Mouse (Mus musculus) forebrain, embryonic 12.5 days (tissue): ENCODE measurements around the gene Vegfa. TPM values are rescaled to one million over a fixed set of nuclear protein-coding genes. Genes with fewer than 3 reads are reported as not detected.
A peak's percentile ranks its signal among the peaks of the same experiment; 100 is the strongest.

Experiments used
- ATAC-seq: fragments of 200-750 bp; cut with Nextera tagmentation; 2 replicates; pipeline ENCODE4 v1.8.0; 2017; ENCODE audit warnings: moderate TSS enrichment; ENCODE audit not compliant: low FRiP score
- H3K27ac ChIP-seq: fragments of 300-500 bp; sonication (generic); 2 replicates; pipeline ENCODE4 v1.5.1; 2016; ENCODE audit warnings: mild to moderate bottlenecking
- H3K27me3 ChIP-seq: fragments of 300-500 bp; sonication (generic); 2 replicates; pipeline ENCODE4 v1.6.1; 2016; ENCODE audit warnings: mild to moderate bottlenecking
- H3K36me3 ChIP-seq: fragments of 300-500 bp; sonication (generic); replicated peaks from 2 replicates; pipeline ENCODE4 v1.6.1; 2016; ENCODE audit warnings: mild to moderate bottlenecking
- H3K4me1 ChIP-seq: fragments of 300-500 bp; sonication (generic); 2 replicates; pipeline ENCODE4 v1.6.1; 2016
- H3K4me2 ChIP-seq: fragments of 300-500 bp; sonication (generic); 2 replicates; pipeline ENCODE4 v1.6.1; 2016; ENCODE audit warnings: mild to moderate bottlenecking, moderate library complexity
- H3K4me3 ChIP-seq: fragments of 300-500 bp; sonication (generic); replicated peaks from 2 replicates; pipeline ENCODE4 v1.5.1; 2016; ENCODE audit warnings: mild to moderate bottlenecking
- H3K9ac ChIP-seq: fragments of 300-500 bp; sonication (generic); 2 replicates; pipeline ENCODE4 v1.6.1; 2016; ENCODE audit warnings: mild to moderate bottlenecking
- H3K9me3 ChIP-seq: fragments of 300-500 bp; sonication (generic); 2 replicates; pipeline ENCODE4 v1.6.1; 2016
- WGBS: fragments of 180-500 bp; shearing (Covaris S2); methylation state at CpG from one replicate; pipeline ENCODE4 v1.1.7; 2016; 5-methylcytosine and 5-hydroxymethylcytosine counted together
- polyA plus RNA-seq: library from polyadenylated mRNA; unstranded; fragments of >200 nt; fragmentation: Nextera tagmentation; extraction: Ambion mirVana; gene quantifications from 2 replicates; pipeline ENCODE4 v1.2.1, GENCODE M21; 2016

Gene Vegfa
- polyA plus RNA-seq, 1 experiment from 2014 or later = 4.1 TPM

DNA sequence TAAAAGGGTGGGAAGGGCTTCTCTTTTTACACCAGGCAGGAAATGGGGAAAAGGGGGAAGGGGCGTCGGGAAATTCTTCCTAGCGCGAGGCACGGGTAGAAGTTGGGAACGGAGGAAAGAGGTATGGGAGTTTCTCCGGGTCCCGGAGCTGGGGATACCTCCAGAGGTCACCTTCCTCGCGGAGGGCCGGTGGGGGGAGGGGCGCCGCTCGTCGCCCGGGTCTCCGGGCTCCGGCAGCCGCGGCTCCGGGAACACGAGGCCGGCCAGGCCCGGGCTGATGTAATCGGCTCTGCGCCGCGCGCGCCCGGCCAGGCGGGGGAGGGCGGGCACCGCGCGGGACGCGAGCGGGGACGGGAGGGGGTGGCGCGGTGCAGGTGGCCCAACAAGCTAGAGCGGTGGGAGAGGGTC is 1.8 kb downstream of the Vegfa start:
- peak overlapping the region; percentile 86 for H3K4me2 ChIP-seq
- ATAC-seq = peak; percentile 19; the same call in 1 of the 2 replicates
- peak overlapping the region; percentile 88 for H3K4me3 ChIP-seq
- no peaks in the 10 kb centered on the region for H3K9me3 ChIP-seq
- H3K36me3 ChIP-seq = peaks cover 6% of the 10 kb centered on the region
- under 1% methylated on average over 42 of the region's 43 CpGs for WGBS
- peak overlapping the region; percentile 94 for H3K9ac ChIP-seq
- H3K4me1 ChIP-seq = peaks cover 56% of the 10 kb centered on the region
- H3K27me3 ChIP-seq = peaks cover 4% of the 10 kb centered on the region; the same call in 1 of the 2 replicates
- H3K27ac ChIP-seq = peak overlapping the region; percentile 92

GRCm38 (mm10) chr17:46029554-46030207 is 2.5 kb downstream of the Vegfa start:
- Histone ChIP-seq H3K4me2 (peak overlapping the region; percentile 86), H3K36me3 (peaks cover 13% of the 10 kb centered on the region), H3K27ac (peak overlapping the region; percentile 92), H3K9me3 (no peaks in the 10 kb centered on the region), H3K4me1 (peaks cover 56% of the 10 kb centered on the region), H3K9ac (peak overlapping the region; percentile 94), H3K4me3 (peak overlapping the region; percentile 88), H3K27me3 (peaks cover 4% of the 10 kb centered on the region; the same call in 1 of the 2 replicates)
- no peak for ATAC-seq
- 13% methylated on average over 6 of the region's 7 CpGs for WGBS

DNA sequence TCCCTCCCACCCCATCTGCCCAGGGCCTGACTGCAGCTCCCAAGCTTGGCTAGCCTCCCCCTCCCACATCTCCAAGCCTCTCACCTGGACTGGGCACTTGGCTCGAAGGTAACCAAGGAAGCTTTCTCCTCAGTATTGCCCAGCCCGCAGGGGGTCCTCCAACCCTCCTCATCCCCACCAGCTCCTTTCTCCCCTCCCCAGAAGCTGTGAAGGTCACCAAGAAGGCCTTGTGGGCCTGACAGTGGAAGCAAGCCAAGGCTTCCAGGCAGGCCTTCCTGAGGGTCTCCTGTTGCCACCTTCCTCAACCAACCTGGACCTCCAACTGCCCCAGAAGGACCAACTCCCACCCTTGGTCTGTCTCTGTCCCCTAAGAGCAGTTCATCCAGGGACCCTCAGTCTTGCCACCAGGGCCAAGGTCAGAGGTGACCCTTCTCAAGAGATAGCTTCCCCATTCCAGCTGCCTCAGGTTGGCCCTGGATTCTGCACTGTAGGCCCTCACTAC is 3.1 kb downstream of the Vegfa start:
- H3K27ac ChIP-seq = no peak overlapping the region
- H3K4me3 ChIP-seq = peak overlapping the region; percentile 88
- peak overlapping the region; percentile 94 for H3K9ac ChIP-seq
- peaks cover 19% of the 10 kb centered on the region for H3K36me3 ChIP-seq
- H3K4me2 ChIP-seq = peak overlapping the region; percentile 86
- WGBS = 56% methylated on average over 2 of the region's 2 CpGs
- H3K27me3 ChIP-seq = peaks cover 4% of the 10 kb centered on the region; the same call in 1 of the 2 replicates
- H3K4me1 ChIP-seq = peaks cover 56% of the 10 kb centered on the region
- ATAC-seq = no peak
- no peaks in the 10 kb centered on the region for H3K9me3 ChIP-seq

GRCm38 (mm10) chr17:46028210-46029051 is 3.7 kb downstream of the Vegfa start:
- H3K9ac ChIP-seq = peak overlapping the region; percentile 94
- peak overlapping the region; percentile 86 for H3K4me2 ChIP-seq
- ATAC-seq = no peak
- no peaks in the 10 kb centered on the region for H3K9me3 ChIP-seq
- H3K4me1 ChIP-seq = peaks cover 51% of the 10 kb centered on the region
- peaks cover 25% of the 10 kb centered on the region for H3K36me3 ChIP-seq
- peak overlapping the region; percentile 88 for H3K4me3 ChIP-seq
- 31% methylated on average over 15 of the region's 15 CpGs for WGBS
- H3K27ac ChIP-seq = peak overlapping the region; percentile 80
- H3K27me3 ChIP-seq = no peaks in the 10 kb centered on the region; the same call in 1 of the 2 replicates

GRCm38 (mm10) chr17:46027066-46027917 is 4.9 kb downstream of the Vegfa start:
- peak; percentile 45 for ATAC-seq
- 12% methylated on average over 16 of the region's 16 CpGs for WGBS
- no peaks in the 10 kb centered on the region for H3K9me3 ChIP-seq
- H3K9ac ChIP-seq = peak overlapping the region; percentile 94
- peak overlapping the region; percentile 86 for H3K4me2 ChIP-seq
- H3K4me1 ChIP-seq = peaks cover 42% of the 10 kb centered on the region
- peak overlapping the region; percentile 88 for H3K4me3 ChIP-seq
- H3K27me3 ChIP-seq = no peaks in the 10 kb centered on the region
- H3K27ac ChIP-seq = peak overlapping the region; percentile 80
- H3K36me3 ChIP-seq = peaks cover 36% of the 10 kb centered on the region

DNA sequence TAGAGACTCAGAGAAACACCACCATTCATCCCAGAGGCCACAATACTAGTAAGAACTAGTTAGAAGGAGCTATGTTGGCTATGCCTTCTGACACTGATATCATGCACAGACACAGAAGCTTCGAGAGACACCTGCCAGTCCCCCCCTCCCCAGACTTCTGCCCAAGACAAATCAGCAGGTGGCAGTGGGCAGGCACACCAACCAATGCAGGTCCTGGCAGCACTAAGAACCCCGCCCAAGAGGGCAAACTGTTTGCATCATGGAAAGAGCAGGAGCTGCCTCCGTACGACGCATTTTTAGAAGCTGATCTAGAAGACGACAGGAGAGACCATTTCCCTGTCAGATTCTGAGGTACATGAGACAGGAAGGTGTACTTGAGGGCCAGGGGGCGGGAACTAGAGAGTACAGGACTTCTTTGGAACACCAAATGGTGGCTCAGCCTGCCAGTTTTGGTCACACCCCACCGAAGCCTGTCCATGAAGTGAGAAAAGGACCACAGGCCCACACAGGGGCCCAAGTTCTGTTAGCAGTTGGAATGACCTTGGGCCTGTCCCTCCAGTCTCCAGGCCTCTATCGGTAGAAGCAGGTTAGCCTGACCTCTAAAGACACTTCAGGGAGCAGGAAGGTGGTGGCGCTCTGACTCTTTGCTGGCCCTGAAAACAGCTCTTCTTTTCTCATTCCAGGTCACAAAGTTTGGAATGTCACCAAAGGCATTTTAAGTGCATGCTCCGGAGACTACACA is 6.1 kb downstream of the Vegfa start:
- Histone ChIP-seq H3K4me3 (no peak overlapping the region), H3K4me1 (peaks cover 40% of the 10 kb centered on the region), H3K4me2 (no peak overlapping the region), H3K36me3 (peaks cover 48% of the 10 kb centered on the region), H3K27ac (no peak overlapping the region), H3K9me3 (no peaks in the 10 kb centered on the region), H3K27me3 (no peaks in the 10 kb centered on the region), H3K9ac (no peak overlapping the region)
- no peak for ATAC-seq
- 90% methylated on average over 11 of the region's 11 CpGs for WGBS

DNA sequence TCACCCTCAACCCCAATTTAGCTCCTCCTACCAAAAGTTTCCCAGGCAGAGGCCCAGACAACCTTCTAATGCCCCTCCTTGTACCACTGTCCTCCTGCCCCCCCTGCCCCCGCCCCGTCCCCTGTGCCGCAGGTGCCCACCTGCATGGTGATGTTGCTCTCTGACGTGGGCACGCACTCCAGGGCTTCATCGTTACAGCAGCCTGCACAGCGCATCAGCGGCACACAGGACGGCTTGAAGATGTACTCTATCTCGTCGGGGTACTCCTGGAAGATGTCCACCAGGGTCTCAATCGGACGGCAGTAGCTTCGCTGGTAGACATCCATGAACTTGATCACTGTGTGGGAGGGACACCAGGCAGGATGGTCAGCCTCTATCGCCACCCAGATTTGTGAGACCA is 7.0 kb downstream of the Vegfa start:
- Histone ChIP-seq H3K4me3 (no peak overlapping the region), H3K27ac (no peak overlapping the region), H3K9ac (no peak overlapping the region), H3K4me1 (peaks cover 40% of the 10 kb centered on the region), H3K27me3 (no peaks in the 10 kb centered on the region), H3K9me3 (no peaks in the 10 kb centered on the region), H3K36me3 (peaks cover 57% of the 10 kb centered on the region), H3K4me2 (no peak overlapping the region)
- ATAC-seq = no peak
- WGBS = 94% methylated on average over 15 of the region's 15 CpGs

DNA sequence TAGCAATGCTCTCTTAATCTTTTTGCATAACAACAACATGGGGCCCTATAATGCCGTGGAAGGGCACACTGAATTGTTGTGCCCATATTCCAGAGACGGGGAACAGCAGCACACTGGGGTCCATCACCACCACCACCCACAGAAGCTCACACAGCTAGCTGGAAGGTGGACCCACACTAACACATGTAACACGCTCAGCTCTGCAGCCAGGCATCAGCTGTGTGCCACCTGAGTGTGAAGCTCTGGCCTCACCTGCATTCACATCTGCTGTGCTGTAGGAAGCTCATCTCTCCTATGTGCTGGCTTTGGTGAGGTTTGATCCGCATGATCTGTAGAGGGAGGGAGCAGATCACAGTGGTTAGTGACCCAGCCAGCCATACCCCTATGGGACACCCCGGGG is 8.0 kb downstream of the Vegfa start:
- peaks cover 33% of the 10 kb centered on the region for H3K4me1 ChIP-seq
- no peaks in the 10 kb centered on the region for H3K9me3 ChIP-seq
- no peak overlapping the region for H3K27ac ChIP-seq
- peaks cover 67% of the 10 kb centered on the region for H3K36me3 ChIP-seq
- WGBS = 91% methylated on average over 5 of the region's 5 CpGs
- no peaks in the 10 kb centered on the region for H3K27me3 ChIP-seq
- no peak overlapping the region for H3K4me3 ChIP-seq
- no peak for ATAC-seq
- H3K4me2 ChIP-seq = no peak overlapping the region
- no peak overlapping the region for H3K9ac ChIP-seq

- no peak for ATAC-seq
- WGBS = 92% methylated on average over 8 of the region's 8 CpGs
- no peak overlapping the region for H3K4me3 ChIP-seq
- no peaks in the 10 kb centered on the region for H3K27me3 ChIP-seq
- peaks cover 27% of the 10 kb centered on the region for H3K4me1 ChIP-seq
- H3K4me2 ChIP-seq = no peak overlapping the region
- no peak overlapping the region for H3K27ac ChIP-seq
- no peak overlapping the region for H3K9ac ChIP-seq
- no peaks in the 10 kb centered on the region for H3K9me3 ChIP-seq
- peaks cover 73% of the 10 kb centered on the region for H3K36me3 ChIP-seq
These were observed 8.6 kb downstream of the Vegfa start for GRCm38 (mm10) chr17:46023572-46023971.

- Histone ChIP-seq H3K27ac (0 out of 2 replicates have a peak overlapping the region, but pooled peaks have one; percentile 25), H3K27me3 (no peaks in the 10 kb centered on the region), H3K9ac (no peak overlapping the region), H3K4me1 (peaks cover 21% of the 10 kb centered on the region), H3K4me3 (no peak overlapping the region), H3K4me2 (no peak overlapping the region), H3K36me3 (peaks cover 80% of the 10 kb centered on the region), H3K9me3 (no peaks in the 10 kb centered on the region)
- 86% methylated on average over 6 of the region's 6 CpGs for WGBS
- ATAC-seq = no peak
These were observed 9.2 kb downstream of the Vegfa start for GRCm38 (mm10) chr17:46022934-46023333.

- ATAC-seq = no peak
- Histone ChIP-seq H3K4me1 (peaks cover 16% of the 10 kb centered on the region), H3K27me3 (no peaks in the 10 kb centered on the region), H3K36me3 (peaks cover 85% of the 10 kb centered on the region), H3K9me3 (no peaks in the 10 kb centered on the region), H3K9ac (no peak overlapping the region), H3K4me2 (no peak overlapping the region), H3K27ac (no peak overlapping the region), H3K4me3 (no peak overlapping the region)
- WGBS = 86% methylated on average over 4 of the region's 4 CpGs
These were observed 9.7 kb downstream of the Vegfa start for GRCm38 (mm10) chr17:46022427-46022826.
